Mouse (Mus musculus) liver, postnatal 0 days (tissue): ENCODE results near the gene Mrps6.

ENCODE experiments used
- CTCF ChIP-seq: sonication (generic); IDR thresholded peaks from 2 replicates; pipeline ENCODE4 v1.5.1; 2016; ENCODE audit warnings: antibody characterized with exemption, low read depth
- EP300 ChIP-seq: IDR thresholded peaks from 2 replicates; pipeline ENCODE4 v1.6.1; 2016; ENCODE audit warnings: antibody characterized with exemption, low read depth, mild to moderate bottlenecking

- TF ChIP-seq CTCF (no peak), EP300 (no peak)
These were observed 69.6 kb downstream of the Mrps6 start for GRCm38 (mm10) chr16:92127666-92128065.
